Mouse (Mus musculus) left cerebral cortex, adult 2 months (tissue): ENCODE data around the gene Gm28051. TPM values are rescaled to one million over a fixed set of nuclear protein-coding genes. Genes with fewer than 3 reads are reported as not detected.

Source experiments
- DNase-seq, 2 experiments: peaks; one replicate each; pipeline ENCODE4 v3.0.0; 2021 to 2022; ENCODE audit warnings: low spot score in 2 of 2, mixed read lengths in 1 of 2; ENCODE audit errors: extremely low spot score in 1 of 2
- H3K27ac ChIP-seq: fragments of 200-600 bp; 2 replicates; pipeline ENCODE4 v1.8.1; 2022
- H3K4me3 ChIP-seq: fragments of 200-600 bp; 2 replicates; pipeline ENCODE4 v1.8.1; 2022
- CTCF ChIP-seq: fragments of 200-600 bp; IDR thresholded peaks from 2 replicates; pipeline ENCODE4 v1.8.1; 2022; ENCODE audit warnings: antibody characterized with exemption, mild to moderate bottlenecking, moderate library complexity
- intact Hi-C: fragments of 180-260 bp; cut with DNase I; formaldehyde crosslinking; loops from one replicate; pipeline ENCODE4 v1.15.1; 2025
- microRNA-seq, 2 experiments: library from miRNA; unstranded; fragments of <30 nt; microRNA quantifications; one replicate each; pipeline ENCODE4 v1.2.0; 2021
- total RNA-seq, 2 experiments: library from RNA; stranded (reverse); gene quantifications; 2 replicates each; pipeline ENCODE4 v1.2.3; 2021

Gene Gm28051
- total RNA-seq, 2 experiments from 2014 or later = not detected

- Histone ChIP-seq H3K27ac (no peak overlapping the region), H3K4me3 (no peak overlapping the region)
- peak; percentile 26 for TF ChIP-seq CTCF
- intact Hi-C loops = no loop called here
- DNase-seq = no peak
Measured at GRCm38 (mm10) chr12:102681590-102681989, 76.0 kb downstream of the Gm28051 start.

GRCm38 (mm10) chr12:102678820-102679219, 78.7 kb downstream of the Gm28051 start:
- H3K27ac ChIP-seq = peak overlapping the region; percentile 24; the same call in 1 of the 2 replicates
- TF ChIP-seq CTCF = no peak
- intact Hi-C loops = no loop called here

DNA sequence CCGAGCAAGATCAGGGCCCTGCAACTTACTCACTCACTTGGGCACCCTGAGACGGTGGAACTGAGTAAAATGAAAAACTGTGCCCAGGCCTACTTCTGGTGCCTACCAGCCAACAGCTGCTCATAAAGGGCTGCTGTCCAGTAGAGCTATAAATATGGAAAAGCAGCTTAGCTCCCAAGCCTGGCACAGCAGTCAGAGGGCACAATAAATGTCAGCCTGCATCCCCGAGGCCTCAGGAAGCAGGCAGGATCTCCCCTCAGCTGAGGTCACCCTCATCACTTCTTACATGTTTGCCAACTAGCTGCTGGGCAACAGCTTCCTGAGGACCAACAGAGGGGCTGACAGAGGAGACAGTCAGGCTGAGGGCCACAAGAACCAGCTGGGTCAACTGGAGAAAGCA, 80.5 kb downstream of the Gm28051 start:
- Histone ChIP-seq H3K27ac (no peak overlapping the region), H3K4me3 (no peak overlapping the region)
- intact Hi-C loops = no loop called here
- no peak for TF ChIP-seq CTCF
- no peak for DNase-seq

More at GRCm38 (mm10) chr12:102678820-102679219, 78.7 kb downstream of the Gm28051 start:
- no peak for DNase-seq
- no peak overlapping the region for H3K4me3 ChIP-seq

DNA sequence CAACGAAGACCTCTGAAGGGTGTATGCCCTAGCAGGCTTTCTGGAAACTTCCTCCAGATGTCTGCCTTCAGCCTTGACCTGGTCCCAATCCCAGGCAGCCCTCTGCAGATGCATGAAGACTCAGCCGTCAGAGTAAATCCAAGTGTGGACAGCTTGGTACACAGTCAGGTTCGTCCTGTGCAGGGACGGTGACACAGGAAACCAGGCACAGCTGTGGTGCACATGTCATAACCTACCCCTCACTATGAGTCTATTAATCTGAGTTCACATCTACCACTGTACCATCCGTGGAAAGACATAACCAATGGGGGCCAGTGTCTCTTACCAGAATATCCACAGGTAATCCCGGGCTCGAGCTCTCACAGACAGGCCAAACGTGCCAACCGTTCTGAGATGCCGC, 83.0 kb downstream of the Gm28051 start:
- no peak overlapping the region for H3K27ac ChIP-seq
- no peak overlapping the region for H3K4me3 ChIP-seq
- no peak for DNase-seq
- intact Hi-C loops = no loop called here
- TF ChIP-seq CTCF = no peak

GRCm38 (mm10) chr12:102674123-102674522, 83.4 kb downstream of the Gm28051 start:
- peak overlapping the region; percentile 19; the same call in 1 of the 2 replicates for H3K27ac ChIP-seq
- no peak overlapping the region for H3K4me3 ChIP-seq
- intact Hi-C loops = no loop called here
- no peak for TF ChIP-seq CTCF
- peak in 1 of 2 experiments; percentile 36 for DNase-seq

- intact Hi-C loops = no loop called here
- no peak overlapping the region for H3K27ac ChIP-seq
- no peak for DNase-seq
- no peak for TF ChIP-seq CTCF
- H3K4me3 ChIP-seq = no peak overlapping the region
Measured at GRCm38 (mm10) chr12:102672857-102673839, 84.4 kb downstream of the Gm28051 start.

- no peak for TF ChIP-seq CTCF
- DNase-seq = no peak
- intact Hi-C loops = no loop called here
- Histone ChIP-seq H3K27ac (no peak overlapping the region), H3K4me3 (no peak overlapping the region)
Measured at GRCm38 (mm10) chr12:102672176-102672575, 85.4 kb downstream of the Gm28051 start.

DNA sequence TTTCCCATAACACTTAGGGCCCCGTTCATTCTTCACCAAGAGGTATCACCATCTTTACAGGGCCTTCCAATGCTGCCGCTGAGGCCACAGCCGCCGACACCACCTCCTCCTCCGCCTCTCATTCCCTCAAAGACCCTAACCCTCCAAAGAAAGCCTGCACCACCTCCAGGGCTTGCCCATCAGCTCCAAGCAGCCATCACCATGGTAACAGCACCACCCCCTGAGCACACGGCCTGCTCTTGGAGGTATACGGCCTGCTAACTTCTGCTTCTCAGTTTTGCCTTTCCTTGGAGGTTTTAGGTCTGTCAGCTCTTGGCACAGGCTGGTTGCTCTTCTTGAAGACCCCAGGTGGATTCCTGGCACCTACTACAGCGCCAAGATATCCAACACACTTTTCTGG, 86.7 kb downstream of the Gm28051 start:
- H3K27ac ChIP-seq = no peak overlapping the region
- no peak for DNase-seq
- intact Hi-C loops = no loop called here
- no peak overlapping the region for H3K4me3 ChIP-seq
- TF ChIP-seq CTCF = no peak

Small RNAs within 50 kb of the gene (microRNA-seq; reads per million reads assigned to microRNA genes)
- 0 to 1.7 reads per million in 2 experiments for gene Mir1936

Other genes starting within 250 kb of the Gm28051 start
- gene Chga, start 202.8 kb downstream of the Gm28051 start, total RNA-seq = 100 to 1,000 TPM; 176 to 177 TPM
- 10 to 100 TPM; 52.3 to 54.9 TPM for gene Itpk1, start 52.8 kb downstream of the Gm28051 start, total RNA-seq
- gene Moap1, start 14.1 kb downstream of the Gm28051 start, total RNA-seq = 10 to 100 TPM; 24.4 to 33.8 TPM
- gene Tmem251, start 14.0 kb downstream of the Gm28051 start, total RNA-seq = 1 to 10 TPM; 5.6 to 5.7 TPM
- 10 to 100 TPM; 15.8 to 18.1 TPM for gene Gon7, start within 50 bp of the Gm28051 start, total RNA-seq
- 10 to 100 TPM; 30.9 to 32.0 TPM for gene Ubr7, start 202 bp upstream of the Gm28051 start, total RNA-seq
- gene Gm20604, start 907 bp upstream of the Gm28051 start, total RNA-seq = 10 to 100 TPM; 18.1 to 20.3 TPM
- 10 to 100 TPM; 19.1 to 20.8 TPM for gene Btbd7, start 120.7 kb upstream of the Gm28051 start, total RNA-seq
- gene Cox8c, start 141.6 kb upstream of the Gm28051 start, total RNA-seq = not detected
- gene Unc79, start 191.1 kb upstream of the Gm28051 start, total RNA-seq = 10 to 100 TPM; 60.8 to 66.7 TPM